Mouse (Mus musculus) MEL (cell line): Measurements from ENCODE around the gene Clint1. TPM values are rescaled to one million over a fixed set of nuclear protein-coding genes. Genes with fewer than 3 reads are reported as not detected.

Experiments
- DNase-seq: peaks from one replicate; pipeline ENCODE4 v3.0.0; 2011; ENCODE audit warnings: low read depth, low spot score
- H3K27ac ChIP-seq: 2 replicates; pipeline ENCODE4 v1.5.1; 2012; ENCODE audit warnings: low read depth, mild to moderate bottlenecking, control low read depth, low read length, moderate library complexity; ENCODE audit not compliant: control insufficient read depth
- H3K27me3 ChIP-seq, 2 experiments: fragments of 150-350 bp in 1 of 2; sonication (generic) in 1 of 2; 2 replicates each; pipeline ENCODE4 v1.6.1; 2012; ENCODE audit warnings: low read length in 2 of 2, mild to moderate bottlenecking in 2 of 2, improper control_type of control experiment in 1 of 2, moderate library complexity in 1 of 2; ENCODE audit not compliant: insufficient read depth in 2 of 2, control insufficient read depth in 1 of 2
- H3K36me3 ChIP-seq, 2 experiments: 2 replicates each; pipeline ENCODE4 v1.6.1; 2012 to 2014; ENCODE audit warnings: low read length in 2 of 2, improper control_type of control experiment in 1 of 2, inconsistent platforms in 1 of 2, mild to moderate bottlenecking in 1 of 2; ENCODE audit not compliant: insufficient read depth in 2 of 2, control insufficient read depth in 1 of 2
- H3K4me1 ChIP-seq, 2 experiments: fragments of 150-350 bp in 1 of 2; sonication (generic) in 1 of 2; 2 replicates each; pipeline ENCODE4 v1.6.1; 2012; ENCODE audit warnings: low read length in 2 of 2, improper control_type of control experiment in 1 of 2, mild to moderate bottlenecking in 1 of 2; ENCODE audit not compliant: insufficient read depth in 2 of 2, control insufficient read depth in 1 of 2
- H3K4me3 ChIP-seq, 2 experiments: fragments of 150-350 bp in 1 of 2; sonication (generic) in 1 of 2; 2 replicates each; pipeline ENCODE4 v1.5.1; 2012; ENCODE audit warnings: low read depth in 2 of 2, low read length in 2 of 2, mild to moderate bottlenecking in 2 of 2, moderate library complexity in 2 of 2, control low read depth in 1 of 2, improper control_type of control experiment in 1 of 2; ENCODE audit not compliant: control insufficient read depth in 1 of 2, insufficient read depth in 1 of 2
- H3K79me2 ChIP-seq: 2 replicates; pipeline ENCODE4 v1.6.1; 2012; ENCODE audit warnings: mild to moderate bottlenecking, low read length, moderate library complexity; ENCODE audit not compliant: control insufficient read depth, poor library complexity, insufficient read depth
- H3K9ac ChIP-seq: 2 replicates; pipeline ENCODE4 v1.6.1; 2012; ENCODE audit warnings: low read depth, mild to moderate bottlenecking, control low read depth, low read length, moderate library complexity; ENCODE audit not compliant: control insufficient read depth, poor library complexity, severe bottlenecking
- H3K9me3 ChIP-seq: fragments of 150-350 bp; sonication (generic); replicated peaks from 2 replicates; pipeline ENCODE4 v1.6.1; 2012; ENCODE audit warnings: mild to moderate bottlenecking, low read length, improper control_type of control experiment, moderate library complexity; ENCODE audit not compliant: insufficient read depth
- CHD1 ChIP-seq: IDR thresholded peaks from 2 replicates; pipeline ENCODE4 v1.6.1; 2012; ENCODE audit warnings: low read depth, mild to moderate bottlenecking, inconsistent platforms, low read length, improper control_type of control experiment
- CTCF ChIP-seq, 3 experiments: IDR thresholded peaks in 2 of 3; conservative IDR thresholded peaks in 1 of 3; 2 replicates each; pipeline ENCODE4 v1.5.1; 2011 to 2012; ENCODE audit warnings: low read length in 3 of 3, low read depth in 2 of 3, mild to moderate bottlenecking in 2 of 3, improper control_type of control experiment in 1 of 3, inconsistent platforms in 1 of 3, mixed read lengths in 1 of 3, moderate library complexity in 1 of 3; ENCODE audit not compliant: control insufficient read depth in 1 of 3, insufficient read depth in 1 of 3, poor library complexity in 1 of 3, severe bottlenecking in 1 of 3
- EP300 ChIP-seq, 2 experiments: IDR thresholded peaks; 2 replicates each; pipeline ENCODE4 v1.6.1; 2011; ENCODE audit warnings: improper control_type of control experiment in 2 of 2, low read length in 2 of 2, low read depth in 1 of 2, mild to moderate bottlenecking in 1 of 2
- GABPA ChIP-seq: IDR thresholded peaks from 2 replicates; pipeline ENCODE4 v1.6.1; 2012; ENCODE audit warnings: low read depth, mild to moderate bottlenecking, inconsistent platforms, low read length, improper control_type of control experiment, moderate library complexity
- GATA1 ChIP-seq: IDR thresholded peaks from 2 replicates; pipeline ENCODE4 v1.6.1; 2011; ENCODE audit warnings: low read depth, low read length, improper control_type of control experiment
- KAT2A ChIP-seq: conservative IDR thresholded peaks from 2 replicates; pipeline ENCODE4 v1.6.1; 2012; ENCODE audit warnings: low read depth, low read length, improper control_type of control experiment, inconsistent platforms
- MAFK ChIP-seq: IDR thresholded peaks from 2 replicates; pipeline ENCODE4 v1.6.1; 2011; ENCODE audit warnings: low read depth, mild to moderate bottlenecking, low read length, improper control_type of control experiment, borderline replicate concordance
- MAX ChIP-seq: IDR thresholded peaks from 2 replicates; pipeline ENCODE4 v1.6.1; 2011; ENCODE audit warnings: low read length, improper control_type of control experiment
- NRF1 ChIP-seq: IDR thresholded peaks from 2 replicates; pipeline ENCODE4 v1.6.1; 2014; ENCODE audit warnings: low read depth, mild to moderate bottlenecking, inconsistent platforms, low read length, improper control_type of control experiment, moderate library complexity; ENCODE audit not compliant: poor library complexity, insufficient read depth, severe bottlenecking
- RAD21 ChIP-seq: IDR thresholded peaks from 2 replicates; pipeline ENCODE4 v1.6.1; 2011; ENCODE audit warnings: mild to moderate bottlenecking, low read depth, low read length, improper control_type of control experiment
- RCOR1 ChIP-seq: IDR thresholded peaks from 2 replicates; pipeline ENCODE4 v1.6.1; 2012; ENCODE audit warnings: low read depth, mild to moderate bottlenecking, inconsistent platforms, low read length, improper control_type of control experiment
- SIN3A ChIP-seq: IDR thresholded peaks from 2 replicates; pipeline ENCODE4 v1.6.1; 2012; ENCODE audit warnings: low read length, improper control_type of control experiment, inconsistent platforms
- TAL1 ChIP-seq: IDR thresholded peaks from 2 replicates; pipeline ENCODE4 v1.6.1; 2012; ENCODE audit warnings: mild to moderate bottlenecking, inconsistent platforms, low read length, moderate library complexity, mixed read lengths
- TCF12 ChIP-seq: IDR thresholded peaks from 2 replicates; pipeline ENCODE4 v1.6.1; 2014; ENCODE audit warnings: low read depth, mild to moderate bottlenecking, inconsistent platforms, low read length, improper control_type of control experiment, moderate library complexity
- USF1 ChIP-seq: IDR thresholded peaks from 2 replicates; pipeline ENCODE4 v1.6.1; 2014; ENCODE audit warnings: low read depth, mild to moderate bottlenecking, inconsistent platforms, low read length, improper control_type of control experiment, moderate library complexity
- USF2 ChIP-seq, 2 experiments: IDR thresholded peaks; 2 replicates each; pipeline ENCODE4 v1.6.1; 2011 to 2012; ENCODE audit warnings: improper control_type of control experiment in 2 of 2, low read length in 2 of 2, borderline replicate concordance in 1 of 2, inconsistent platforms in 1 of 2, low read depth in 1 of 2, mild to moderate bottlenecking in 1 of 2; ENCODE audit not compliant: insufficient read depth in 1 of 2
- ZKSCAN1 ChIP-seq: IDR thresholded peaks from 2 replicates; pipeline ENCODE4 v1.6.1; 2012; ENCODE audit warnings: low read depth, mild to moderate bottlenecking, inconsistent platforms, low read length, improper control_type of control experiment, moderate library complexity
- ZMIZ1 ChIP-seq: IDR thresholded peaks from 2 replicates; pipeline ENCODE4 v1.6.1; 2012; ENCODE audit warnings: low read depth, mild to moderate bottlenecking, inconsistent platforms, low read length, improper control_type of control experiment, moderate library complexity
- polyA plus RNA-seq, 2 experiments: library from polyadenylated mRNA; stranded (reverse) in 1 of 2; unstranded in 1 of 2; fragments of >175 nt in 1 of 2; fragments of >200 nt in 1 of 2; gene quantifications; 2 replicates each; pipeline versions ENCODE4 v1.2.1 to v1.2.4; 2012; ENCODE audit warnings: low replicate concordance in 2 of 2, low read depth in 1 of 2; ENCODE audit not compliant: insufficient read length in 2 of 2, insufficient read depth in 1 of 2, missing spikeins in 1 of 2
- total RNA-seq: library from RNA; depleted of rRNA; stranded (reverse); fragments of 300-350 nt; gene quantifications from 2 replicates; pipeline ENCODE4 v1.2.3, GENCODE M21; 2012

Gene Clint1
- total and polyA plus RNA-seq, 3 experiments = 58.5 to 184 (median 102) TPM

GRCm38 (mm10) chr11:45810056-45810455, 41.8 kb upstream of the Clint1 start:
- H3K9me3 ChIP-seq = no peaks in the 10 kb centered on the region
- no peak for DNase-seq
- H3K36me3 ChIP-seq = peaks cover 0 to 43% of the 10 kb centered on the region in 2 experiments; a peak in 2 of 4 replicates
- H3K79me2 ChIP-seq = no peaks in the 10 kb centered on the region
- peaks cover 15 to 45% of the 10 kb centered on the region in 2 experiments for H3K4me1 ChIP-seq
- no peaks in the 10 kb centered on the region for H3K27me3 ChIP-seq
- H3K27ac ChIP-seq = no peak overlapping the region
- H3K4me3 ChIP-seq = no peak overlapping the region
- no peak for TF ChIP-seq KAT2A
- no peak for TF ChIP-seq EP300 (IDR thresholded peaks at IDR 0.05; ENCODE audit: low read depth in 1 of 2, low read length in 2 of 2)
- no peak for TF ChIP-seq MAX
- TF ChIP-seq NRF1 = no peak
- TF ChIP-seq RAD21 = no peak
- no peak for TF ChIP-seq GABPA
- TF ChIP-seq USF2 (IDR thresholded peaks at IDR 0.05; ENCODE audit: borderline replicate concordance in 1 of 2, insufficient read depth in 1 of 2, low read depth in 1 of 2, low read length in 2 of 2) = no peak
- no peak for TF ChIP-seq MAFK
- no peak for TF ChIP-seq CTCF (IDR thresholded peaks at IDR 0.05 in 2 of 3, conservative IDR thresholded peaks at IDR 0.05 in 1 of 3; ENCODE audit: control insufficient read depth in 1 of 3, insufficient read depth in 1 of 3, low read depth in 2 of 3, low read length in 3 of 3, poor library complexity in 1 of 3, severe bottlenecking in 1 of 3)
- TF ChIP-seq USF1 = no peak
- no peak for TF ChIP-seq ZMIZ1
- no peak for TF ChIP-seq ZKSCAN1
- no peak for TF ChIP-seq SIN3A
- no peak for TF ChIP-seq CHD1
- H3K9ac ChIP-seq = no peak overlapping the region

DNA sequence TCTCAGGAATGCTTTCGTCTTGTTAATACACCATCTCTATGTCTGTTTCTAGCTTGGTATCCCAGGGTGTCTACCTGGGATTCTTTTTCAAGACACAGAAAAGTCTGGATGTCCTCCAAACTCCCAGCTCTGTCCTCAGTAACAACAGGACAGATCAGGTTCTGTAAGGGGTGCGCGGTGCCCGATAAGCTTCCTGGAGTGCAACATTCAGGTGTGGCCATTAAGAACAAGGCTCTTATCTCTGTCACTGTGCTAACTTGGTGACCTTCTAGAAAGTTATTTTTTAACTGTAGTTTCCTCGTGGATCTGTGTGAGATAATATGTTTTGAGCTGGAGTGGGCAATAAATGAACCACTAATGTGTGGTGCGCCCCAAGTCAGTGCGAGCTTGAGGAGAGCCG, 41.0 kb upstream of the Clint1 start:
- no peaks in the 10 kb centered on the region for H3K9me3 ChIP-seq
- H3K79me2 ChIP-seq = no peaks in the 10 kb centered on the region
- TF ChIP-seq GATA1 = peak; percentile 61
- no peak for TF ChIP-seq GABPA
- TF ChIP-seq TAL1 = peak; percentile 12; the same call in 1 of the 2 replicates
- TF ChIP-seq EP300 (IDR thresholded peaks at IDR 0.05; ENCODE audit: low read depth in 1 of 2, low read length in 2 of 2) = peak; percentile 53 to 60
- no peak for TF ChIP-seq RCOR1
- TF ChIP-seq TCF12 = peak; percentile 42; the same call in 1 of the 2 replicates
- H3K9ac ChIP-seq = no peak overlapping the region
- H3K27ac ChIP-seq = peak overlapping the region; percentile 5; the same call in 1 of the 2 replicates
- H3K4me1 ChIP-seq = peaks cover 12 to 38% of the 10 kb centered on the region in 2 experiments; a peak in 3 of 4 replicates
- no peak overlapping the region for H3K4me3 ChIP-seq
- H3K36me3 ChIP-seq = peaks cover 0 to 37% of the 10 kb centered on the region in 2 experiments; a peak in 2 of 4 replicates
- no peaks in the 10 kb centered on the region for H3K27me3 ChIP-seq
- peak; percentile 49 for DNase-seq
